Mouse (Mus musculus) R1 (cell line): ENCODE data around the gene Scaf11.
"Not testable (repeated sequence)": the region's sequence is repeated elsewhere in the genome, so short reads cannot be mapped to it uniquely, and the experiment has no call there.

Experiments
- DNase-seq: peaks from one replicate; pipeline ENCODE4 v3.0.0-alpha.2; 2018; ENCODE audit warnings: low read depth, low spot score

The Scaf11 gene

DNA sequence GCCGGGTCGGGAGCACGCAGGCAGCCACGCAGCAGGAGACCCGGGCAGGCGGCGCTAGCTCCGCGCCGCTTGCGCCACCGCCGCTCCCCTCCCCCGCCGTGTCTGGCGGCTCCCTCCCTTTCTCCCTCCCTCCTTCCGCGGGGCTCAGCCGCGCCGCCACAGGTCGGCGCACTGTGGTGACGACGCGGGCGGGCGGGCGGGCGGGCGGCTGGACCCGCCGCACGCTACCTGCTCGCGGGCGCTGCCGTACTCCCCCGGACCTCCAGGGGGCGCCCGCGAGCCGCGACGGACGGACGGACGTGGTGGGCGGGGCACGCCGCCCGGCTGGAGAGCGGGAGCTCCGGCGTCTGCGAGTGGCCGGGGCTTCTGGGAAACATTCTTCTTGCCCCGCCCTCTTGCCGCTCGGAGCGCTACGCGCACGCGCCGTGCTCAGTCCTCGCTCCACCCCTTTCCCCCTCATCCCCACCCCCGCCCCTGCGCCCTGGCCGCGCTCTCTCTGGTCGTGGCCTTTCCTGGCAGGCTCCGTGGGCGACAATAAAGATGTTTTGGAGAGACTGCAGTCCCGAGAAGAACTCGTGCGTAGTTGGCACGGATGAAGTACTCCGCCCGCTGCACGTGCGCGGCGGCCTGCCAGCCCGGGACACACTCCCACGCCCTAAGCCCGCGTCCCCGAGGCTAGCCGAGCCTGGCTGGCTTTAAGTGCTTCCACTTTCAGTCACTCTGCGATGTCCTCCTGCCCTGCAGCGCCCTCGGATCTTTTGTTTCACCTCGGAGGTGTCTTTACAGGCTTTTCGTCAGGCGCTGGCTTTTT is at the start of gene Scaf11:
TSS of gene Scaf11 (minus strand) at position 114 of the 811 bp plus-strand sequence.
- DNase-seq, result peak; percentile 90

DNA sequence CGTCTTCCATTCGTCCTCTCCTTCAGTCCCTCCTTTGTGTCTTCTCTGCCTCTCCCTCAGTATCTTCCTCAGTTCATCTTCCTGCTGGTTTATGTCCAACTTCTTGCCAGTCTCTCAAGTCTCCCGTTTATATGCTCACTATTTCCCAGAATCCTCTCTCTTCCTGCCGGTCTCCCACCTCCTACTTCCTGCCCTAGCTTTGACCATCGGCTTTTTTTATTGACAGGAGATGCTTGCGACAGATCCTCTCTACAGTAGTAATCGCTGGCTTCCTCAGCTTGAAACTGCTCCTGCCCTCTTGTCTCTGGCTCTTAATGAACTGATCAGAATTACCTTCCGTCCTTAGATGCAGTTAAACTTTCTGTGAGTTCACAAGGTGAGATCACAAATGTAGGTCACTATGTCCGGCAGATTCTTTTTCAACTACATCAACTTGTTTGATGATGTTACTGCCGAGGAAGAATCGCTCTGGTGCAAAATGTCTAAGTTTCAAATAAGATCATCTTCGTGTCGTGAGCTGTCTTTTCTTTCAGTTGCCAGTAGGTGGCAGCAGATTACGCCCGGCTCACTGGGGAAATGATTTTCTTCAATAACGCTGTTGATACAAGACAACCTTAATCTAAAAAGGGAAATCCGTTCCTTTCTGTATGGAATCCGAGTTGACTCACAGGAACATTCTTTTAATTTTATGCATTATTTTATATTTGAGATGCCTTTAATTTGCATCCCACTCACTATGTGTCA is 46.6 kb upstream of the Scaf11 start:
- peak; percentile 73 for DNase-seq

DNA sequence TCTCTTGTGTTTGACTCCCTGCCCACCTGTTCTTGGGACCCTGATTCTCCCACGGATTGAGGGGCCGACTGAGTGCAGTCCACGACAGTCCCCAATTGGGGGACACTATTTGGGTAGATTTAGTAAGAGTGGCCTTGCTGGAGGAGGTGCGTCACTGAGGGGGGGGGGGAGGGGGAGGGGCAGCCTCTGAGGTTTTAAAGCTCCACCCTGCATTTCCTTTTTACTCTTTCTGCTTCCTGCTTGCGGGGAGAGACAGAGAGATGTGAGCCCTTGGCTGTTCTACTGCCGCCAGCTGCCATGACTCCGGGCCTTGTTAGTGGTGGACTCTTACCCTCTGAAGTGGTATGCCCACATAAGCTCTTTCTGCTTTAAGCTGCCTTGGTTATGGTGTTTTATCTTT is 37.0 kb upstream of the Scaf11 start:
- no peak for DNase-seq

DNA sequence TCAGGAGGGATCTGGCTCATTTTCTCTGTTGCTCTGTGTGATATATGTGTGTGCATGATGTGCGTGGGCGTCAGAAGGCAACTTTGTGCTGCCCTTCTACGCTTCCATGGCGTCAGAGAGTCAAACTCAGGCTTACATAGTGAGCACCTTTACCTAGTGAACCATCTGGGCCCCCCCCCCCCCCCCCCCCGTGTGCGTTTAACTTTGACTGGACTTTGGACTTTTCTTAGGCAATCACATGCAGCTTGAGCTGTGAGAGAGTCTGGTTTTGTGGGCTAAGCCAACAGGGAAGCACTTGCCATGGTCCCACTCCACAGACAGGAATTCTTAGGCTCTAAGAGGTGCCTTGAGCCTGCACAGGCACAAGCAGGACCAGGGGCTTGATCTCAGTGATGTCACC is 33.6 kb upstream of the Scaf11 start:
- DNase-seq, result no peak

DNA sequence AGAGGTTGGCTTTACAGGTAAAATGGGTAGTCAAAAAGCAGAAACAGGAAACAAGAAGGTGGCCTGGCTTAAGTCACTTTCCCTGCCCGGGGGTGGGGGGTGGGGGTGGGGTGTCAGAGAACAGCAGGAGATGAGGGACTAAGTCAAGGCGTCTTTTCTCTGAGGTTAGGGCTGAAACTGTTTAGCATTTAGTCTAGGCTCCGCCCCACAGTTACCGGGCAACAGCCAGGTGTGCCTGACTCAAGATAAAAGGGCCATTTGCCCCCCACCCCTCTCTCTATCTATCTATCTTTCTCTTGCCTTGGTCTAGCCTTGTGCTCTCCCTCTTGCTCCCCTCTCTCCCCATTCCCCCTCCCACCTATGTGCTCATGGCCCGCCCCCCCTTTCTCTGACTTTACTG is 32.9 kb upstream of the Scaf11 start:
- peak; percentile 83 for DNase-seq

DNA sequence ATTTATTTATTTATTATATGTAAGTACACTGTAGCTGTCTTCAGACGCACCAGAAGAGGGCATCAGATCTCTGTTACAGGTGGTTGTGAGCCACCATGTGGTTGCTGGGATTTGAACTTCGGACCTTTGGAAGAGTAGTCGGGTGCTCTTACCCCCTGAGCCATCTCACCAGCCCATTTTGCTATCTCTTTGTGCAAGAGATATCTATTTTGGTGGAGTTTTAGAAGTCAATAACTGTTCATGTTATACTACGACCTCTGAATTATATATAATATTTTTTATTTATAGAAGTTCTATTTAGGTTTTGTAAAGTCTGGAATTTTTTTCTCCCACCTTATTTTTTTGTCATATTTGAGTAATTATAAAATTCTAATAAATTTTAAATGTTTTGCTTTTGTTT is 32.3 kb upstream of the Scaf11 start:
- DNase-seq, result not testable (repeated sequence)

DNA sequence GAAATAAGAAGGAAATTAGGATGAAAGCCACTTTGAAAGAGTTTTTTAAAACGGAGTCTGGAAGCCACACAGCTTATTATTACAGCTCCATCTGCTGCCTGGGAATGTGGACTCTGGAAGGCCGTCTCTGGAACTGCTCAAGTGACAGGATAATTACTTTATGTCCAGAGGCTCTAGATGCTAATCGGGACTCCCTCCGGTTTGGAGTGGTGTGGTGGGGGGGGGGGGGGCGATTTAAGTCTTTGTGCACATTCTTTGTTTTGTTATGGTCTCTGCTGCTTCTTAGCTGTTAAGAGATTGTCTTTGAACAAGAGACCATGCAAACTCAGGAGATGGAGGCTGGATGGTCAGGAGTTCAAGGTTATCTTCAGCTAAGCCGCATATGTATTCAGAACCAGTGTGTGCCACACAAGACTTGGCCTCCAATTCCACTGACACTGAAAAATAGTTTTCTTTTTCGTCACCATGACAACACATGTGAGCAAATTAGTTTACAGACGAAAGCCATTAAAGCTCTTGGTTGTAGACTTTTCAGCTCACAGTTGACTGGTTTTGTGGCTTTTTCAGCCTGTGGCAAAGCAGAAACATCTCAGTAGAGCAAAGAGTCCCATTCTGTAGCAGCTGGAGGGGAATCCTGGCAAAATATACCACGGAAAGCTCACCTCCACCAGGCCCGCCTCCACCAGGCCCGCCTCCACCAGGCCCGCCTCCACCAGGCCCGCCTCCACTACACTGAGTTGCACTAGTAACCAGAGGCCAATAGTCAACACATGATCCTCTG is 31.4 kb upstream of the Scaf11 start:
- DNase-seq, result peak; percentile 70

DNA sequence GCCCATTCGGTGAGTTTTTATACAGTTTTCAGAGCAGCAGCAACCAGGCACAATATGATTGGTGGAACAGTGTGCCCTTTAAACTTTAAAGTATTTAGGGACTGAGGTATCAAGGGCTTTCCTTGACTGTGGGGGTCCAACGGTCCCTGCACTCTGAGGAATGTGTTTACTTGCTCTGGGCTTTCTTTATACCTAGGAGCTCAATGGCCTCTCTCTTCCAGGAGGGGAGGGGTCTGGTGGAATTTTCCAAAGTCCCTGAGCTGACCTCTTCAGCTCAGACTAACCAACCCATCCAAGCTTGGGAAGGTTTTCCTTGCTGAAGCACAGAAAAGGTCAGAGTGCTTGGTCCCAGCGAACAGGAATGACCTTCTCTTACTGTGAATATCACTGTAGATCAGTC is 30.8 kb upstream of the Scaf11 start:
- DNase-seq, result peak; percentile 82

DNA sequence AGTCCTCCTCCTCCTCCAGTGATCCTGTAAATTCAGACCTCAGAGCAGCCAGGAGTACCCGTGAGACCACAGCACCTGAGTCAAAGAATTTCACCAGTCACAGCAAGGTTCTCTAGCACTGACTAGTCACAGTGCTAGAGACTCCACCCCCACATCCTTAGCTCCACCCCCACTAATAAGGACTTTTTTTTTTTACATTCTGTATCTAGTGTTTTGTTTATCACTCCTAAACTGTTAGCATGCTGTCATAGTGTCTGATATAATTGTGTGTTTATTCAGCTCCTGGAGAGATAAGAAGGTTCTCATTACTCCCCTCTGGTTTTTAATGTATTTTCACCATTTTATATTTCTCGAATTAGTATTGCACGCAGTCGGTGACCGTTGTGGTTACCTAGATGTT is 29.5 kb upstream of the Scaf11 start:
- no peak for DNase-seq

DNA sequence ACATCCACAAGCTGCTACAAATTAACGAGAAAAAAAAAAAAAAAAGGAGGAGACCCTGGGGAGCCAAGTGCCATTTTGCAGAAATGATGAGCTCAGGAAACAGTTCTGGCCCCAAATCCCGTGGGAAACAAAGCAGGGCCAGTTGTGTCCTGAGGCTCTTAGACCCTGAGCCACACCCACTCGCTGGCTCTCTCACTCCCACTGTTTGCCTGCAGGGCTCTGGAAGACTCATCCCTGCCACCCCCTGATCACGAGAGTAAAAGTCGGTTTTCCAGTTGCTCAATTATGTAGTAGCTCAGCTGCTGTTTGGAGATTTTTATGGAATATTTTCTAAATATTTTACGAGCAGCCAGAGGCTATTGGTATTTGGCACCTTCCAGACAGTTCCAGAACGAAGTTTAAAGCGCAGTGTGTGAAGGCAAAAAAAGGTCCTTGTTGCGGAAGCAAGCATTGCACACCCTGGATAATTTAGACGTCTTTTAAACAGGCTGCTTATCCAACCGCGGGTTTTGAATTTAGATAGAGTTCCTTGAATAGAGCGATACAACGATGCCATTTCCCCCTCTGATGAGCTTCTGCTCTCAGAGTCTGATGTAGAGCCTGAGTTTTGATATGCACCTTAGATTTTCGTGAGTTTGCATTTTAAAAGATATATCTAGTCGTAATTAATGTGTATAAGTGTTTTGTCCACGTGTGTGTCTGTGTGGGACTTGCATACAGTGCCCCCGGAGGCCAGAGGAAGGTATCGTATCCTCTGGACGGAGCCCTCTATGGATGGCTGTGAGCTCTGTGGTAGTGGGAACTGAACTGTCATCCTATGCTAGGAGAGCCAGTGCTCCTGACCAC is 28.5 kb upstream of the Scaf11 start:
- peak; percentile 83 for DNase-seq

DNA sequence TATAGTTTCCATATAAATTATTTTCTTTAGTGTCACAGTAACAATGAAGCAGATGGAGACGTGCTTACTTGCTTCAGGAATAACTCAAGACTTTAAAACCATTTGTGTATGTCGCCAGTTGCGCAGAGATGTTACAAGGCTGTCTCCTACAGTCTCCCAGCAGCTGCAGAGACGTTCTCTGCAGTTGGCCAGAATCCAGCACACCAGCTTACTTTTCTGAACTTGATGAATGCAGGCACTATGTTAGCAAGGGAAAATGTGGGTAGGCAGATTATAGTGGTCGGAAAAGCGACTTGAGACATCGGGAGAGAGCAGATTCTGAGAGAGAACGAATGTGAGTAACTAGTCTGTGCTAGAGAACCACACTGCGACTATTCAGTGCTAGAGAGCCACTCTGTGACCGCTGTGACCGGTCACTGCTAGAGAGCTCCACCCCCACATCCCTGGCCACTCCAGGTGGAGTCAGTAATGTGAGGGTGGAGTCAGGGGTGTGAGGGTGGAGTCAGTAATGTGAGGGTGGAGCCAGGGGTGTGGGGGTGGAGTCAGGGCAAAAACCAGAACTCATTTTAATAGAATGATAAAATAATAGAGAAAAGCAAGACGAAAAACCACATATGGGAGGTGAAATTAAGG is 26.5 kb upstream of the Scaf11 start:
- peak; percentile 57 for DNase-seq

DNA sequence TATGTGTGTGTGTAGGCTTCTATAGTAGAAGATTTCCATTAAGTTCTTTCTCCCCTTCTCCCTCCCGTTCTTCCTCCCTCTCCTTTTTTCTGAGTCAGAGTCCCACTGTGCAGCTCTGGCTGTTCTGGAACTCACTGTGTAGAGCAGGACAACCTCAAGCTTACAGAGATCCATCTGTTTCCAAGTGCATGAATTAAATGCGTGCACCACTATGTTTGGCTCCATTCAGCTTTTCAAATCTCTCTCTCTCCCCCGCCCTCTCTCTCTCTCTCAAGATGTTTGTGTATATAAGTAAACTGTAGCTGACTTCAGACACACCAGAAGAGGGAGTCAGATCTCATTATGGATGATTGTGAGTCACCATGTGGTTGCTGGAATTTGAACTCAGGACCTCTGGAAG is 20.2 kb upstream of the Scaf11 start:
- no peak for DNase-seq

DNA sequence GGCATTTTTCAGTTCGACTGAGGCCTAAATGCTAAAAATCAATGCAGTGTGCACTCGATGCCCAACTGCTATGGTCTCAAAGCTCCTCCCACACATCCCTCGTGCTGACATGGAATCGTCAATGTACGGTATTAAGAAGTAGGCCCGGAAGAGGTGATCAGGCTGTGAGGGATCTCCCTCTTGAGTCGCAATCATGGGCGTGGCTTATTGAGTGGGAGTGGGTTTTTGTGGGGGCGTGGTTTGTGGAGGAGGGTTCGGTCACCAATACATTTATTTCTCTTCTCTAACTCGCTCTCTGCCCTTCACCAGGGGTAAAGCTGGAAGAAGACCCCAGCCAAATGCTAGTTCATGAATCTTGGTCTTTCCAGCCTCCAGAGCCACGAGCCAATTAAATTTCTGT is 17.4 kb upstream of the Scaf11 start:
- DNase-seq, result peak; percentile 72

DNA sequence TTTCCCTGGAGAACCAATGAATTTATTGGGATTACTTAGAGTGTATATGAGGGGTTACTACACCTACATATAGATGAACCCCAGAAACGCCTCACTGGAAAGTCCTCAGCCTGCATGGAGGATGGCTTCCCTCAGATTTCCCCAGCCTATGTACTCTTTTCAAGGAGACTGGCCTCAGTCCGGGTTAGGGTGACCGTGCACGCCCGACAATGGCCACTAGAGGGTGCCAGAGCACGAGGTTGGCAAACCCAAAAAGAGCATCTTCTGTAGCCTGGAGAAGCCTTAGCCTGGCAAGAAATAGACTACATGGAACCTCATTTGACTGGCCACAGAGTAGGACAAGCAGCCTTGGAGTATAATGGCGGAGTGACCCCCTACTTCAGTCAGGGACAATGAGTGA is 15.7 kb upstream of the Scaf11 start:
- peak; percentile 70 for DNase-seq

DNA sequence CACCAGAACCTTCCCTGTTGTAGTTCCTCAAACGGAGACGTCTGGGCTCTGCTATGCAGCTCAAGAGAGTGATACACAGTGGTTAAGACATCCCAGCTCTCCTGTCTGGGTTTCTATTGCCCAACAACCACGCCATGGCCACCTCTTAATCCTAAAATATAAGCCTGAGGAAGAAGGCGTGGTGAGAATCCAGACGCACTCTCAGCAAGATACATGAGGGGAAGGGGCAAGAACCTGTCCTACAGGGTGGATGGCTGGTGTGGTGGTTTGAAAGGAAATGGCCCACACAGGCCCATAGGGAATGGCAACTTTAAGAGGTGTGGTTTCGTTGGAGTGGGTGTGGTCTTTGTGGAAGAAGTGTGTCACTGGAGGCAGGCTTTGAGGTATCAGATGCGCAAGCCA is 14.9 kb upstream of the Scaf11 start:
- DNase-seq, result no peak

DNA sequence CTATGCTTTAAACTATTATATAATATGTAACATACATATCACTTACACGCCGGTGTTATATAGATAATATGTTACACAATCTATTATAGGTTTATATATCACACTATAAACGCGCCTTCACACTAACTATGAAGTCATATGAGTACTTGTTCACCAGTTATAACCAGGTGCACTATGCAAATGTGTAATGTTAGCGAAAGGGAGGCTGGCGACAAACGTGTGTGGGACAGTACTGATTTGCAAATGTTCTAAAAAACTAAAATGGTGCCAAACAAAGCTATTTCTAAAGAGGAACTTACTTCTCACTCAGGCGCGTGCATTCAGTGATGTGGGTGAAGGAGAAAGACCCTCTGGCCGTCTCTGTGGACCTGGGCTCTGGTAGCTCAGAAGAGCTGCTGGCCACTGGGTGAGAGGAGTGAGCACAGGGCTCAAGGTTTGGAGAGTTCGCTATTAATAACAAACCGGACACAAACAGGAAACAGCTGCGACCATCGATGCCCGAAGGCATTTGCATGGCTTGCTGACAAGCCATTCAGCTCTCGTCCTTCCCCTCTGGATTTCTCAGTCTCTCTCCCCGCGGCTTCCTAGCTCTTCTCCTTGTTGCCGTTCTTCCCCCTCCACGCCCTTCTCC is 13.8 kb upstream of the Scaf11 start:
- no peak for DNase-seq

DNA sequence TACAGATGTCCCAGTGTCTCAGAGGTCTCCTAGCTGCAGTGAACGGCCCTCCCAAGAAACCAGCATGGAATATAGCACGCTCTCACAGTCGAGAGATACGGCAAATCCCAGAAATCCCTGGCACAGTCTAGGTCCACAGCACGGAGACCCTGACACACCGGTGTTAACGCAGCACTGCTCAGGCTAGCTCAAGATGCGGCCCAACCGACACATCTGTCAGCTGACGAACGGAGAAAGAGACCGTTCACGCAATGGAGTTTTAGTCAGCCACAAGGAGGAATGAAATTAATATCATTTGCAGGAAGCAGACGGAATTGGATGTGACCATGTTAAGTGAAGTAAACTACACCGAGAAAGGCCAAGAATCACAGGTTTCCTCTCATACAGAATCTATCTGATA is 13.3 kb upstream of the Scaf11 start:
- no peak for DNase-seq

DNA sequence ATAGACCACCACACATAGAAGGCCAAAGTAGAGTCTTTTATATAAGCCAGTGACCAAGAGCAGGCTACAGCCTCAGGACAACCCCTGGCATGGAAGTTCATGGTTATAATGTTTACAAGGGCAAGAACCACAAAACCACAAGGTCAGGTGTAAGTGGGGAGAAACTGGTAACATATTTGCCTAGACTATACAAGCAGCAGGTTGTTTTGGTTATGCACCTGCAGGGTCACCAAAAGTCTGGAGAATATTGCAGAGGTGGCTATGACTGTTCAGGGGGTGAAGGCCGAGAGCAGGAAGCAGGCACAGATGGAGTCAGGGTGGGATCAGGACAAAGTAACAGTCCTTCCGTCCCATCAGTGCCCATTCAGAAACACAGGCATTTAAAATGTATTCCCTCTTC is 7.7 kb upstream of the Scaf11 start:
- DNase-seq, result no peak

DNA sequence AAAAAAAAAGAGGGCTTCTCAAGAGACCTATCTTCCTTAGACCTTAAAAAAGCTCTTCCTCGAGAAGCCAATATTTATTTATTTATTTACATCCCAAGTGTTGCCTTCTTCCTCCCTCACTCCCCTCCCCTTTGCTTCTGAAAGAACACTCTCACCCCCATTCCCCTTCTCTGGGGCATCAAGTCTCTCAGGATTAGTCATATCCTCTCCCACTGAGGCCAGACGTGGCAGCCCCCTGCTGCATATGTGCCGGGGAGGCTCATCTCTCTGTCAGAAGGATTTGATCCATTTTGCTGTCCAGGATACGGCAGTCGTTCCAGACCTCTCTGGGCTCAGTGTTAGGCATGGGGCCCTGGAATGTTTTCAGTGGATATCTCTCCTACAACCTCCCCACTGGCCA is 7.2 kb upstream of the Scaf11 start:
- DNase-seq, result no peak

DNA sequence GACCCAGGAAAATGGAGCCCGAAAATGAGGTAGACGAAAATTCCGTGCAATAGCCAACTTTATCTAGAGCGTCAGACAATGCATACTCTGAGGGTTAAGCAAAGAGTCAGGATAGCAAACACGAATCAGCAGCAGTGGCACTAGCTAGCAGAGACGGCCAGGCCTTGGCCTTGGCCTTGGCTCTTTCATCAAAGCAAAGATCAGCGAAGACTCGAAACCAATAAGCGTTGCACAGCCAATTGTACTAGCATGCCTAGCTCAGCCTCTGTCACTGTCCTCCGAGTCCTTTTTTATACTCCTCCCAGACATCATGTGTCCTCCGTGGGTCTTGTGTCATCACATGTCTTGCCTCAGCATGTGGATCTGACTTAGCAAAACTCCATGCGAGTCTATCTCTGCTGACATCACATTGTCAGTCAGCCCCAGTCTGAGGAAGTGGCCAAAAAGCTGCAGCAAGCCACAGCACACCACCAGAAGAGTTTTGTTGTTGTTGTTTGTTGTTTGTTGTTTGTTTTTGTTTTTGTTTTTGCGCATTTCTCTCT is 5.8 kb upstream of the Scaf11 start:
- no peak for DNase-seq
